ENCODE assay signal across 15 mouse cellular contexts in the genomic region with DNA sequence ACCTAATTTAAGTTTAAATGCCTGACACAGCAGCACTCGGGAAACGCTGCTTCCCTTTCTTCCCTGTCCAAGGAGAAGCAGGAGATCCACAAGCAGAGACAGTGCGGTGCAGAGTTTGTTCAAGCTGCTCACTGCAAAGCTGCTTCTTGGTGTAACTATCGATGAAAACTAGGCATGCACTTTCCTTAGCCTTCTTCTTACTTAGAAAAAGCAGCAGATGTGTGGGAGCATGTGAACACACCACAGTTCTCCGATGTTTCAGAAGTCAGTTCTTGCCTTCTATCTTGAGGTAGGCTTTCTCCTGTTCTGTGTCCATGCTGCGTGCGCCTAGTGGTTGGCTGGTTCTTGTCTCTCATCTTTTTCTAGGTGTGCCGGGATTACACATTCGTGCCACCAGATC.
"Had no signal": no experiment of that assay in that cellular context is flagged by ENCODE, and none has a peak within 500 bp of the region (broad histone marks: within the 10 kb centered on the region; RNA-seq: fewer than 3 reads in every experiment).

No protein-coding gene starts in this region.

- H3K9me3 ChIP-seq: lung, embryonic 15.5 days; megakaryocyte, embryonic 14.5 days; midbrain, embryonic 13.5 days; midbrain, embryonic 15.5 days; neural tube, embryonic 12.5 days; stomach, embryonic 15.5 days had no signal

- H3K27ac ChIP-seq: lung, embryonic 15.5 days; midbrain, embryonic 13.5 days; midbrain, embryonic 15.5 days; neural tube, embryonic 12.5 days; stomach, embryonic 15.5 days; stomach, postnatal 0 days had no signal

- H3K4me2 ChIP-seq: lung, embryonic 15.5 days; midbrain, embryonic 13.5 days; midbrain, embryonic 15.5 days; neural tube, embryonic 12.5 days; stomach, embryonic 15.5 days had no signal

- H3K4me3 ChIP-seq: lung, embryonic 15.5 days; megakaryocyte, embryonic 14.5 days; midbrain, embryonic 13.5 days; midbrain, embryonic 15.5 days; neural tube, embryonic 12.5 days; stomach, embryonic 15.5 days had no signal

- H3K9ac ChIP-seq: liver, postnatal 0 days; lung, embryonic 15.5 days; midbrain, embryonic 13.5 days; midbrain, embryonic 15.5 days; neural tube, embryonic 12.5 days; stomach, embryonic 15.5 days had no signal

- H3K36me3 ChIP-seq: lung, embryonic 15.5 days; stomach, embryonic 15.5 days had no signal

- H3K27me3 ChIP-seq: lung, embryonic 15.5 days; midbrain, embryonic 13.5 days; midbrain, embryonic 15.5 days; neural tube, embryonic 12.5 days; stomach, embryonic 15.5 days had no signal

- H3K4me1 ChIP-seq: lung, embryonic 15.5 days had no signal

- ATAC-seq: liver, postnatal 0 days; lung, postnatal 0 days; midbrain, embryonic 13.5 days; midbrain, embryonic 15.5 days had no signal

- DNase-seq: liver, postnatal 0 days; lung, adult 2 months; lung, postnatal 14 days; lung, postnatal 36 days; right cerebral cortex, postnatal 14 days; thymus, postnatal 25 days; thymus, postnatal 4 days had no signal
